Mouse (Mus musculus): ENCODE measurements at regions not wholly inside any gene's neighbourhood (a gene's known extent, or its start where the extent isn't known, plus 50 kb on each side); places are given as distances from the start of the nearest gene placed in this dataset.
A peak's percentile ranks its signal among the peaks of the same experiment; 100 is the strongest.
"Not testable (repeated sequence)": the region's sequence is repeated elsewhere in the genome, so short reads cannot be mapped to it uniquely, and the experiment has no call there.

DNA sequence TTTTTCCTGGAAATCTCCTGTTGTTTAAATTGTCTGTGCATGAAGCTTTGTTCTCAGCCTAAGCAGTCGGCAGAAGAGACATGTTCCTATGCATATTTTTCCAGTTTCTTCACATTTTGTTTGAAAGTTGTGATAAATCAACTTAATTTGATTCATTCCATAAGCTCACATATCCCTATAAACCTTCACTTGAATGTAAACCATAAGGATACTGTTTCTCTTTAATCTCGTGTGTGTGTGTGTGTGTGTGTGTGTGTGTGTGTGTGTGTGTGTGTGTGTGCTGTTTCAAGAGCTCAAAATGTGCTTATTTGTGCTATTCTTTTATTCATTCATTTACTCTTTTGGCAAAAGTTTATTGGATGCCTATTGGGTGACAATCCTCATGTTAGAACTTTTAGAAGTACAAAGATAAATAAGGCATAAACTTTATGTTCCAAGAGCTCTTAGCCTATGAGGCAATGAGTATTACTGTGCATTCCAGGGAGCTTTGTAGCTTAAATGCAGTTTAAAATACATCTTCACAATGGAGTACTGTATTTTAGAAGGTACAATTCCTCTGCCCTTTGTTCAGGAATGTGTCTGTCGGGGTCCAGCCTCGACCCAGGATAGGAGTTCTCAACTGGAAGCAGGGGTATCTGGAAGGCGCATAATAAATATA, 229.4 kb upstream of the Dcbld2 start:
- Histone ChIP-seq H3K4me3 (ENCODE audit: insufficient read depth, low read depth, low read length) (no peak overlapping the region), H3K79me2 (ENCODE audit: control insufficient read depth, insufficient read depth, low read length) (no peaks in the 10 kb centered on the region), H3K9ac (ENCODE audit: low read depth, low read length) (no peak overlapping the region), H3K27me3 (ENCODE audit: control insufficient read depth, insufficient read depth, low read length) (no peaks in the 10 kb centered on the region), H3K4me1 (ENCODE audit: control insufficient read depth, insufficient read depth, low read length) (no peaks in the 10 kb centered on the region), H3K36me3 (ENCODE audit: control insufficient read depth, insufficient read depth, low read length) (no peaks in the 10 kb centered on the region), H3K27ac (replicated peaks; ENCODE audit: insufficient read depth, low read depth, low read length) (no peak overlapping the region)
- DNase-seq (ENCODE audit: extremely low read depth, low read depth, low spot score) = no peak
- no peak for TF ChIP-seq CTCF (IDR thresholded peaks at IDR 0.05; ENCODE audit: low read depth, low read length)
- TF ChIP-seq POLR2A (IDR thresholded peaks at IDR 0.05; ENCODE audit: extremely low read depth, insufficient read depth, low read length) = no peak
- WGBS = 73% methylated on average over 5 of the region's 5 CpGs

DNA sequence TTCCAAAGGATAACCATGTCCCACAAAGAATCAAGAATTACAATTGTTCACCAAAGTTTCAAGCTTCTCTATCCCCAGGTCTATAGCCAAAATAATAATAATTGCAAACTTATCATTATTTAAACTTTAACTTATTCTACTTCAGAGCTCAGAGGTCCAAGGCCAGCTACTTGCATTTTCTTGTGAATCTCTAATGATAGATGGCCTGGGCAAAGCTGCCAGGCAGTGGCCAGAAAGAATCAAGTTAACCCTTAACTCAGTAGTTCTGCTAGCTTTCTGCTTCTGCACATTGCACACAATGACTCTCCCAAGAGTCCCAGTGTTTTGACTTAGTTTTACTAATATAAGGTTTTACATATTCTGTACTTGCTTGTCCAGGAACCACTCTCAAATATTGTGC, 228.3 kb upstream of the Dcbld2 start:
- H3K36me3 ChIP-seq (ENCODE audit: control insufficient read depth, insufficient read depth, low read length); DNase-seq (ENCODE audit: extremely low read depth, low read depth, low spot score); H3K79me2 ChIP-seq (ENCODE audit: control insufficient read depth, insufficient read depth, low read length); H3K4me3 ChIP-seq (ENCODE audit: insufficient read depth, low read depth, low read length); H3K27me3 ChIP-seq (ENCODE audit: control insufficient read depth, insufficient read depth, low read length); H3K9ac ChIP-seq (ENCODE audit: low read depth, low read length); H3K27ac ChIP-seq (replicated peaks; ENCODE audit: insufficient read depth, low read depth, low read length); H3K4me1 ChIP-seq (ENCODE audit: control insufficient read depth, insufficient read depth, low read length): not testable (repeated sequence)

DNA sequence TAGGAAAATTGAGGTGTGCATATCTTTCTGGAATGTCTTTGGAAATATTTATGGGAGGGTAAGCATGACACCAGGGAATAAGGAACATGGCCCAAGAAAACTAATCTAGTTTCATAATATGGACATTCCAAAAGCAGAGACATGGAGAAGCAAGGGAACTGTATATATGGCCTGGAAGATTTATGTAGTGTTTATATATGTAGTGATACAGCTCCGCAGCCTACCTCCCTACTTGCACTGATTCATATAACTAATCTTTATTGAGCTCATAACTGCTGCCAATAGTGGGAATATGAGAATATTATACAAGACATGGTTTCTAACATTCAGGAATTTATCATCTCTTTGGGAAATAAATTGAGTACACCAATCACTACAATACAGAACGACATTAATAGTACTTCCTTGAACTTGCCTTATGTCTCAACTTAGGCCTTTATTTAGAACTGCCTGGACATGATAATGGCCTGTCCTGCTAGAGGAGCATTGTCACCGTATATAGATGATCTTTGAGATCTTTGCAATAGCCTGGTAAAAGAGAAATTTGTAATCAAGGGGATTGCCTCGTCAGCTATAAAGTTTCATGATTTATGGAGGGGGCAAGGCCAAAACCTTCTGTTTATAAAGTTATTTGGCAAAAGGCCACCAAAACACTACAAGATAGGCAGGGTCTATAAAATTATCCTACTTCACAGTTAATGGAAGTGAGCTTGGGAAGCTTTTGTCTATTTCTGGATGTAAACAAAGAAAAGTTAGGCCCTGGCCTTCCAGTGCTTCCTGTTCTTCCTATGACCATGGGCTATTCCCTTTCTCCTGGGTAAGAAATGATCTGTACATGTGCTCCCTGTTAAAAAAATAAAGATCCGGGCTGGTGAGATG, 213.4 kb upstream of the Dcbld2 start:
- no peaks in the 10 kb centered on the region for H3K79me2 ChIP-seq (ENCODE audit: control insufficient read depth, insufficient read depth, low read length)
- 78% methylated on average over 5 of the region's 5 CpGs for WGBS
- TF ChIP-seq POLR2A (IDR thresholded peaks at IDR 0.05; ENCODE audit: extremely low read depth, insufficient read depth, low read length) (no peak), CTCF (IDR thresholded peaks at IDR 0.05; ENCODE audit: low read depth, low read length) (no peak)

DNA sequence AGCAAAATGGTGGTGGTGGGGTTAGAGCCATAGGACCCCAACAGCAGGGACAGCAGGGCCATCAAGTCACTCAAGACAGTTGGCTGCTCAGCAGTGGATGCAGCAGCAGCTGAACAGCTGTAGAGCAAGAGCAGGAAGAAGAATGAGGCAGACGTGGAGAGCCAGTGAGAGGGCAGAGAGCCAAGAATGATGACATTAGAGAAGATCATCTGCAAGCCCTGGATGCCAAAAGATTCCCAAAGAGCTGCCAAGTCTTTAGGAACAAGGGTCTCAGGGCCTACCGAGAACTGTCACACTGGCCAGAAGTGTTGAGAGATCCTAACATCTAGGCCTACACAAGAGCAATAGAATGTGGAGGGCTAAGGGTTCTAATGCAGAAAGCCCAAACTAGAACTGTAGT, 196.4 kb upstream of the Dcbld2 start:
- H3K27ac ChIP-seq (replicated peaks; ENCODE audit: insufficient read depth, low read depth, low read length) = no peak overlapping the region
- no peak overlapping the region for H3K4me3 ChIP-seq (ENCODE audit: insufficient read depth, low read depth, low read length)
- DNase-seq (ENCODE audit: extremely low read depth, low read depth, low spot score) = peak; percentile 5
- no peaks in the 10 kb centered on the region for H3K79me2 ChIP-seq (ENCODE audit: control insufficient read depth, insufficient read depth, low read length)
- no peaks in the 10 kb centered on the region for H3K36me3 ChIP-seq (ENCODE audit: control insufficient read depth, insufficient read depth, low read length)
- no peaks in the 10 kb centered on the region for H3K4me1 ChIP-seq (ENCODE audit: control insufficient read depth, insufficient read depth, low read length)
- no peaks in the 10 kb centered on the region for H3K27me3 ChIP-seq (ENCODE audit: control insufficient read depth, insufficient read depth, low read length)
- no peak for TF ChIP-seq CTCF (IDR thresholded peaks at IDR 0.05; ENCODE audit: low read depth, low read length)
- TF ChIP-seq POLR2A (IDR thresholded peaks at IDR 0.05; ENCODE audit: extremely low read depth, insufficient read depth, low read length) = no peak
- H3K9ac ChIP-seq (ENCODE audit: low read depth, low read length) = no peak overlapping the region
- WGBS = 75% methylated on average over 2 of the region's 2 CpGs

More for the DNA sequence above, 213.4 kb upstream of the Dcbld2 start:
- no peaks in the 10 kb centered on the region for H3K36me3 ChIP-seq (ENCODE audit: control insufficient read depth, insufficient read depth, low read length)
- H3K27me3 ChIP-seq (ENCODE audit: control insufficient read depth, insufficient read depth, low read length) = no peaks in the 10 kb centered on the region
- no peak overlapping the region for H3K4me3 ChIP-seq (ENCODE audit: insufficient read depth, low read depth, low read length)
- no peak overlapping the region for H3K27ac ChIP-seq (replicated peaks; ENCODE audit: insufficient read depth, low read depth, low read length)
- DNase-seq (ENCODE audit: extremely low read depth, low read depth, low spot score) = no peak
- H3K9ac ChIP-seq (ENCODE audit: low read depth, low read length) = no peak overlapping the region
- no peaks in the 10 kb centered on the region for H3K4me1 ChIP-seq (ENCODE audit: control insufficient read depth, insufficient read depth, low read length)

DNA sequence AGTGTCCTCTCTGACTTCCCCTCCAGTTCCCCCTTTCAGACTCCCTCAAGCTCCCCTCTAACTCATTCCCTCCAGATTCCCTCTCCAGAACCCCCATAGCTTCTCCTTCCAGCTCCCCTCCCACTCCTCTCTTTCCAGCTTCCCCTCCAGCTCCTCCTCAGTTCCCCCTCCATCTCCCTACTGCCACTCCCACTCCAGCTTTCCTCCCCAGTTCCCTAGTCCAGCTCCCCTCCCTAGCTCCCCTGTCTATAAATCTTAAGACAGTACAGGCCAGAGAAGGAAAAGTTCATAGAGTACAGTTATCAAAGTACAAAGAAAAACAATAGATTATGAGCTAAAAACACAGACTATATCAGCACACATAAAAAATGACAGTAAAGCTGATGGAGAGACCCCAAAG, 173.6 kb upstream of the Dcbld2 start:
- no peaks in the 10 kb centered on the region for H3K36me3 ChIP-seq (ENCODE audit: control insufficient read depth, insufficient read depth, low read length)
- no peak overlapping the region for H3K27ac ChIP-seq (replicated peaks; ENCODE audit: insufficient read depth, low read depth, low read length)
- no peaks in the 10 kb centered on the region for H3K4me1 ChIP-seq (ENCODE audit: control insufficient read depth, insufficient read depth, low read length)
- TF ChIP-seq CTCF (IDR thresholded peaks at IDR 0.05; ENCODE audit: low read depth, low read length) (no peak), POLR2A (IDR thresholded peaks at IDR 0.05; ENCODE audit: extremely low read depth, insufficient read depth, low read length) (no peak)
- H3K4me3 ChIP-seq (ENCODE audit: insufficient read depth, low read depth, low read length) = no peak overlapping the region
- H3K79me2 ChIP-seq (ENCODE audit: control insufficient read depth, insufficient read depth, low read length) = no peaks in the 10 kb centered on the region
- no peak overlapping the region for H3K9ac ChIP-seq (ENCODE audit: low read depth, low read length)
- H3K27me3 ChIP-seq (ENCODE audit: control insufficient read depth, insufficient read depth, low read length) = no peaks in the 10 kb centered on the region
- no peak for DNase-seq (ENCODE audit: extremely low read depth, low read depth, low spot score)

DNA sequence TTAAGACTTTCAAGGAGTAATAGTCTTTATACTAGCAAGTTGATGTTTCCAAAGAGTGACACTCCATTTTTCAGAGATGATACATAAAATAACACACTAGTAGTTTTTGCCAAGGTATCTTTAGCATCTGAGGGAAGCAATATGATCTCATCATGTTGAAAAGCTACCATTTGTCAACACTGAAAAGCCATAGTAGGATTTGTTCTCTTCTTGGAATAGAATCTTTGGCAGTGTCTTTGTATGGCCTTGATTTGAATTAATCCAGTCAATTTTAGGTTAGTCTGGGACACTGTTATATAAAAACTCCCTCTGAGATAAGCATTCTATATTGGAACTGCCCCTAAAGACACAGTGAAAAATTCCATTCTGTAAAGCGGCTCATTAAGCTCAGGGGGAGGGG, 171.4 kb upstream of the Dcbld2 start:
- H3K27me3 ChIP-seq (ENCODE audit: control insufficient read depth, insufficient read depth, low read length) = no peaks in the 10 kb centered on the region
- TF ChIP-seq POLR2A (IDR thresholded peaks at IDR 0.05; ENCODE audit: extremely low read depth, insufficient read depth, low read length) (no peak), CTCF (IDR thresholded peaks at IDR 0.05; ENCODE audit: low read depth, low read length) (no peak)
- H3K4me3 ChIP-seq (ENCODE audit: insufficient read depth, low read depth, low read length) = no peak overlapping the region
- H3K27ac ChIP-seq (replicated peaks; ENCODE audit: insufficient read depth, low read depth, low read length) = no peak overlapping the region
- H3K36me3 ChIP-seq (ENCODE audit: control insufficient read depth, insufficient read depth, low read length) = no peaks in the 10 kb centered on the region
- 68% methylated on average over 1 of the region's 1 CpGs for WGBS
- no peaks in the 10 kb centered on the region for H3K79me2 ChIP-seq (ENCODE audit: control insufficient read depth, insufficient read depth, low read length)
- DNase-seq (ENCODE audit: extremely low read depth, low read depth, low spot score) = no peak
- no peaks in the 10 kb centered on the region for H3K4me1 ChIP-seq (ENCODE audit: control insufficient read depth, insufficient read depth, low read length)
- H3K9ac ChIP-seq (ENCODE audit: low read depth, low read length) = no peak overlapping the region
